Mouse (Mus musculus): Measurements from ENCODE around the gene Abcg1. TPM values are rescaled to one million over a fixed set of nuclear protein-coding genes. Genes with fewer than 3 reads are reported as not detected.

The Abcg1 gene
- polyA plus RNA-seq, 1 experiment, result 12.0 TPM

GRCm38 (mm10) chr17:31128708-31129318 is 71.3 kb downstream of the Abcg1 start:
- no peak for DNase-seq (ENCODE audit: low read depth)

- no peak for DNase-seq (ENCODE audit: low read depth)
Observed at GRCm38 (mm10) chr17:31129452-31129851, 72.0 kb downstream of the Abcg1 start, which contains the start of gene Tff3. Gene Tff3, minus strand, starts transcription at chr17:31129646.

GRCm38 (mm10) chr17:31131269-31131821 is 73.9 kb downstream of the Abcg1 start:
- no peak for DNase-seq (ENCODE audit: low read depth)

- DNase-seq (ENCODE audit: low read depth), result no peak
Observed at GRCm38 (mm10) chr17:31133776-31134175, 76.3 kb downstream of the Abcg1 start.

GRCm38 (mm10) chr17:31134913-31135312 is 77.4 kb downstream of the Abcg1 start:
- DNase-seq (ENCODE audit: low read depth), result no peak

GRCm38 (mm10) chr17:31136291-31136690 is 78.8 kb downstream of the Abcg1 start:
- no peak for DNase-seq (ENCODE audit: low read depth)

- DNase-seq (ENCODE audit: low read depth), result no peak
Observed at GRCm38 (mm10) chr17:31136821-31137220, 79.3 kb downstream of the Abcg1 start.

GRCm38 (mm10) chr17:31138398-31138797 is 80.9 kb downstream of the Abcg1 start:
- DNase-seq (ENCODE audit: low read depth), result no peak

- no peak for DNase-seq (ENCODE audit: low read depth)
Observed at GRCm38 (mm10) chr17:31142116-31142515, 84.6 kb downstream of the Abcg1 start.

GRCm38 (mm10) chr17:31144040-31145037 is 86.9 kb downstream of the Abcg1 start, which contains the start of gene Tff2:
Gene Tff2, minus strand, starts transcription at chr17:31144282.
- no peak for DNase-seq (ENCODE audit: low read depth)

- DNase-seq (ENCODE audit: low read depth), result no peak
Observed at GRCm38 (mm10) chr17:31145998-31146397, 88.5 kb downstream of the Abcg1 start.

- no peak for DNase-seq (ENCODE audit: low read depth)
Observed at GRCm38 (mm10) chr17:31152512-31152911, 95.0 kb downstream of the Abcg1 start.

GRCm38 (mm10) chr17:31152966-31153499 is 95.6 kb downstream of the Abcg1 start:
- no peak for DNase-seq (ENCODE audit: low read depth)

- no peak for DNase-seq (ENCODE audit: low read depth)
Observed at GRCm38 (mm10) chr17:31153785-31154184, 96.3 kb downstream of the Abcg1 start.

GRCm38 (mm10) chr17:31157921-31158320 is 100.4 kb downstream of the Abcg1 start:
- no peak for DNase-seq (ENCODE audit: low read depth)

- no peak for DNase-seq (ENCODE audit: low read depth)
Observed at GRCm38 (mm10) chr17:31160291-31160690, 102.8 kb downstream of the Abcg1 start.

- no peak for DNase-seq (ENCODE audit: low read depth)
Observed at GRCm38 (mm10) chr17:31162607-31163006, 105.1 kb downstream of the Abcg1 start.

GRCm38 (mm10) chr17:31163821-31164220 is 106.3 kb downstream of the Abcg1 start:
- DNase-seq (ENCODE audit: low read depth), result no peak

GRCm38 (mm10) chr17:31165127-31165526 is 107.7 kb downstream of the Abcg1 start, which contains the start of gene Tff1:
Gene Tff1, minus strand, starts transcription at chr17:31165277.
- DNase-seq (ENCODE audit: low read depth), result no peak

Data from gonadal fat pad, adult 2 months (tissue).